Mouse (Mus musculus): ENCODE data around the gene Ate1.
A peak's percentile ranks its signal among the peaks of the same experiment; 100 is the strongest.
"Not testable (repeated sequence)": the region's sequence is repeated elsewhere in the genome, so short reads cannot be mapped to it uniquely, and the experiment has no call there.

The Ate1 gene

GRCm38 (mm10) chr7:130520049-130520425 lies at the start of gene Ate1:
Gene Ate1, minus strand, starts transcription at chr7:130520369.
- DNase-seq: no peak

GRCm38 (mm10) chr7:130568783-130569436 lies 48.7 kb upstream of the Ate1 start:
- DNase-seq: no peak

GRCm38 (mm10) chr7:130564596-130564995 lies 44.4 kb upstream of the Ate1 start:
- DNase-seq: no peak

GRCm38 (mm10) chr7:130563880-130564279 lies 43.7 kb upstream of the Ate1 start:
- no peak for DNase-seq

- DNase-seq: no peak
These were observed 43.1 kb upstream of the Ate1 start for GRCm38 (mm10) chr7:130563276-130563675.

- no peak for DNase-seq
These were observed 40.8 kb upstream of the Ate1 start for GRCm38 (mm10) chr7:130560933-130561332.

- DNase-seq: no peak
These were observed 38.4 kb upstream of the Ate1 start for GRCm38 (mm10) chr7:130558592-130558991.

- no peak for DNase-seq
These were observed 35.4 kb upstream of the Ate1 start for GRCm38 (mm10) chr7:130555597-130555996.

- DNase-seq: peak; percentile 76
These were observed 33.2 kb upstream of the Ate1 start for GRCm38 (mm10) chr7:130553321-130553720.

GRCm38 (mm10) chr7:130552780-130553179 lies 32.6 kb upstream of the Ate1 start:
- peak; percentile 89 for DNase-seq

- no peak for DNase-seq
These were observed 27.5 kb upstream of the Ate1 start for GRCm38 (mm10) chr7:130547635-130548175.

GRCm38 (mm10) chr7:130546791-130547484 lies 26.8 kb upstream of the Ate1 start:
- peak; percentile 94 for DNase-seq

- DNase-seq: no peak
These were observed 26.2 kb upstream of the Ate1 start for GRCm38 (mm10) chr7:130546421-130546790.

GRCm38 (mm10) chr7:130545893-130546292 lies 25.7 kb upstream of the Ate1 start:
- DNase-seq: no peak

- DNase-seq: no peak
These were observed 25.2 kb upstream of the Ate1 start for GRCm38 (mm10) chr7:130545401-130545800.

GRCm38 (mm10) chr7:130543181-130543580 lies 23.0 kb upstream of the Ate1 start:
- no peak for DNase-seq

- no peak for DNase-seq
These were observed 20.0 kb upstream of the Ate1 start for GRCm38 (mm10) chr7:130540176-130540575.

- no peak for DNase-seq
These were observed 16.9 kb upstream of the Ate1 start for GRCm38 (mm10) chr7:130537068-130537467.

- DNase-seq: no peak
These were observed 15.0 kb upstream of the Ate1 start for GRCm38 (mm10) chr7:130535174-130535573.

GRCm38 (mm10) chr7:130533316-130534260 lies 13.4 kb upstream of the Ate1 start:
- peak; percentile 84 for DNase-seq

GRCm38 (mm10) chr7:130531138-130531537 lies 11.0 kb upstream of the Ate1 start:
- not testable (repeated sequence) for DNase-seq

GRCm38 (mm10) chr7:130527306-130527705 lies 7.1 kb upstream of the Ate1 start:
- no peak for DNase-seq

GRCm38 (mm10) chr7:130523451-130523850 lies 3.3 kb upstream of the Ate1 start:
- no peak for DNase-seq
